Mouse (Mus musculus) Patski (cell line): ENCODE results near the gene Slc25a48. TPM values are rescaled to one million over a fixed set of nuclear protein-coding genes. Genes with fewer than 3 reads are reported as not detected.

Source experiments
- ATAC-seq: fragments of 100-300 bp; one replicate; pipeline ENCODE4 v1.8.0; 2021
- CTCF ChIA-PET: fragments of 350-600 bp; sonication (Branson Sonifier 250); formaldehyde crosslinking; loops from one replicate; lab custom pipeline; 2022; ENCODE audit warnings: inconsistent platforms; lab: Charles Lee
- POLR2A ChIA-PET: fragments of 350-600 bp; sonication (Branson Sonifier 250); formaldehyde crosslinking; loops from one replicate; lab custom pipeline; 2022; ENCODE audit warnings: antibody characterized with exemption, inconsistent platforms; lab: Charles Lee
- DNase-seq: peaks from one replicate; pipeline ENCODE4 v3.0.0-alpha.2; 2011; ENCODE audit warnings: low read depth, low spot score
- H3K27me3 ChIP-seq: fragments of 371-371 bp; one replicate; pipeline ENCODE4 v1.5.1; 2021
- CTCF ChIP-seq: fragments of 100-300 bp; IDR thresholded peaks from one replicate; pipeline ENCODE4 v1.5.1; 2021
- in situ Hi-C: fragments of 300-500 bp; cut with MboI; formaldehyde crosslinking; loops from 3 replicates; pipeline ENCODE4 v1.11.1; 2018; ENCODE audit warnings: low pct_unique_long_range_greater_than_20kb, mixed read lengths
- polyA plus RNA-seq: library from polyadenylated mRNA; unstranded; gene quantifications from one replicate; pipeline ENCODE4 v1.2.3, GENCODE M21; 2021

The Slc25a48 gene
- polyA plus RNA-seq, 1 experiment from 2014 or later: 1.1 TPM

DNA sequence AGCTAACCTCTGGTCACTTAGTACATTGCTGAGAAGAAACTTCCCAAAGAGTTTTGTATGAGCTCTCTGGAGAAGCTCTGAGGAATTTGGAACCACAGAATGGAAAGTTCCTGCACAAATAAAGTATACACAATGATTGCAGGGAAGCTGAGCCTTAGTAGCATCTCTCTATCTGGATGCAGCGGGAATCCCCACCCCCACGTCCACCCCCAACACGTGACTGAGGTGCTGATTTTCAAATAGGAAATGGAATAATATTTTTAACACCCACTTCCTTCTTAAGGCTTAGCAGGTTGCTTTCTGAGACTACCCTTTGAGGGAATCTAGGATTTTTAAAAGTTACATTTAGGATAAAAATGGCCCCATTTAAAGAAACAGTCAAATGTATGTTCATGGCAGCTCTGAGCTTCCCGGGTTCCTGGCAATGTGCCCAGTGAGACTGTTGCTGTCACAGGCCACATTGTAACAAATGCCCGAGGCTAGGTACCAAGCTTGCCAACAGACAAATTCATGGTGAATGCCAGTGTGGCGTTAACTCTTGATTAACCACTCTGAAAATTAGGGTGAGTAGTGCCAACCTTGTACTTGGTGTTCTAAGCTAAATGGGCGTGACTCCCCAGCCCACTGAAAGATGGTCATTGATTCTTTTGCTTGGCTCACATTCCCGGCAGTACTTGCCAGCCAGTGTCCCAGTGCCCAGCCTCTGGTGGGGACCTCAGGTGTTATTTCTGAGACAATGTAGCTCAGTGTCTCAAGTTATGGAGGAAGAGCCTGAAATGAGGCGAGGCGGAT, 11.3 kb downstream of the Slc25a48 start:
- ChIA-PET CTCF (interaction anchor here (0.8 kb wide), 1 partner anchor 170 kb away, joined by 3 read pairs; no protein-coding TSS in a partner anchor), POLR2A (no interaction called here)
- TF ChIP-seq CTCF: no peak
- ATAC-seq (peak; percentile 40), DNase-seq (no peak)
- in situ Hi-C loops: no loop called here
- no peaks in the 10 kb centered on the region for H3K27me3 ChIP-seq

DNA sequence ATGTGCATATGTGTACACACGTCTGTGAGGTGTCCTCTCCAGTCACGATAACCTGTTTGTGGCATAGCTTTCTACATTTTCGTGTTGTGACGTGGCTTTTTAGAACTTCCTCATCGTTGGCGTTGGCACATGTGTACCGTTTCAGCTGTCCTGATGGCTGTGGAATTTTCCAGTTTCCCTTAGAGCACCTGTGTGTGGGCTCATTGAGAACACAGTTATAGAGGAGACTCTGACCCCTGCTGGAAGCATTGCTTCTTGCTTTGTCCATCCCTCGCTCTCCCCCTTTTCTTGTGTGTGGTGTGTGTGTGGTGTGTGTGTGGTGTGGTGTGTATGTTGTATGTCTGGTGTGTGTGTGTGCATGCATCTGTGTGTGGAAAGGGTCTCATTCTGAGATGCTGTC, 11.9 kb downstream of the Slc25a48 start:
- CTCF ChIA-PET: no interaction called here
- in situ Hi-C loops: no loop called here
- DNase-seq (no peak), ATAC-seq (peak; percentile 54)
- POLR2A ChIA-PET: no interaction called here
- no peaks in the 10 kb centered on the region for H3K27me3 ChIP-seq
- TF ChIP-seq CTCF: peak; percentile 48

DNA sequence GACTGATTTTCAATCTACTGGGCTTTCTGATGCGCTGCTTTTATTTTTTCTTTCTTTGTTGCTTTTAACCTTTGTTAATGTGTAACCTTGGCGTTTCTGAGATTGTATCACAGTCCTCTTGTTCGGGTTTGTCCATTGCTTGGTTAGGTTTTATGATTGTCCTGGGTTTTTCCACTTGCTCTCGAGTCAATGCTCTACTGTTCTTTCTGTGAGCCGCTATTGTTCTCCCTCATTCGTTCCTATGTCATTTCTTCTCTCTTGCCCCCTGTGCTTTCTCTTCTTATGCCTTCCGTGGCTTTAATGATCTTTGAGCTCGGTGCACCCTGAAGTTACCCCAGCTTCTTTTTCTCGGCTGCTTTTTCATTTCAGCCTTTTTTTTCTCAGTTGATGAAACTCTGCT, 19.8 kb downstream of the Slc25a48 start:
- in situ Hi-C loops: no loop called here
- POLR2A ChIA-PET: no interaction called here
- no peaks in the 10 kb centered on the region for H3K27me3 ChIP-seq
- ATAC-seq (peak; percentile 39), DNase-seq (no peak)
- CTCF ChIA-PET: interaction anchor here (1.1 kb wide), 1 partner anchor 15 kb away, joined by 3 read pairs; no protein-coding TSS in a partner anchor
- TF ChIP-seq CTCF: no peak

DNA sequence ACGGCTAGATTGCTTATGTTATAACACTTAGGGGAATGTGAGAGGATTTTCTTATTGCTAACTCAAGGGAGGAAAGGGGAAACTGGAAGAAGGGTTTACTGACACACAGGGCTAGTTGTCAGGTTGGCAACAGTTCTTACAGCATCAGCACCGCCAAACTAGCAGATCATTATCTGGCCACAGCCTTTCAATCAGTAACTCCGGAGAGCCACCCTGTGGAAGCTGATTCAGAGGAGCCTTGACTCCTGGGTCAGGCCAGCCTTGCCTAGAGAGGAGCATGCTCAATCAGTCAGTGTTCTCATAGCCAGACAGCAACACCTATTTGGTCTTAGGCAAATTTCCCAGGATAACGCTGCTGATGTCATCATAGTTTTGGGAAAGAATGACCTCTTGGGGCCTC, 23.3 kb downstream of the Slc25a48 start:
- in situ Hi-C loops: no loop called here
- TF ChIP-seq CTCF: no peak
- ChIA-PET POLR2A (no interaction called here), CTCF (interaction anchor here (0.7 to 1.4 kb wide), 2 partner anchors 12 to 28 kb away, joined by 3 read pairs; no protein-coding TSS in a partner anchor)
- H3K27me3 ChIP-seq: no peaks in the 10 kb centered on the region
- ATAC-seq: no peak
- DNase-seq: no peak

DNA sequence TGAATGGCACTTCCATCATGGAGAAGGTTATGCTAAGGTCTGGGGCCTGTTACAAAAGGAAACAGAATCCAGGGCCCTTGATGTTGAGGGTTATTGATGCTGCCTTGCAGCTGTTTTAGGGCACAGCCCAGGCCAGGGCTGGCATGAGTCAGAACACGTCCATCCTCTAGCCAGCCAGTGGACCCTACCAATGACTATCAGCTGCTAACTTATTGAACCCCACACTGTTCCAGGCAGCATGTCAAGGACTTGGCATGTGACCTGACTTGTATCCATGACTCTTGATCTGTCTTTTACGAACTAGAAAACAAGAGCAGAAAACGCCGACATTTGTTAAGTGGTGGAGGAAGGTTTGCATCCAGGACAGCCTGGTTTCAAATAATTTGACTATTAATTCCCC, 24.6 kb downstream of the Slc25a48 start:
- in situ Hi-C loops: no loop called here
- no peak for TF ChIP-seq CTCF

DNA sequence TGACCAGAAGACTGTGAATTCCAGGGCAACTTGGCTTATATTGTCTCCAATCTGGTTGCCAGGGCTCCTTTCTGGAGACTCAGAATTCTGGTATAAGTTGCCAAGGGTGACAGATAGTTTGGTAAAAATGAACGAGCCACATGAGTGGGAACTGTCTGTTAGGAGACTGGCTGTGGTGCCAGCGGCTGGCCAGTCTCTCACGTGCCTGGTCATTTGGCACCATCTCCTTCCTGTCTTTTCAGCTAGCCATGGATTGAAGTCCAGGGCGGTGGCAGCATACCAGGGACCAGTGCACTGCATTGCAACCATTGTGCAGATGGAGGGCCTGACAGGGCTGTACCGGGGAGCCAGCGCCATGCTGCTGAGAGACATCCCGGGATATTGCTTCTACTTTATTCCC, 25.1 kb downstream of the Slc25a48 start:
- ATAC-seq: no peak
- in situ Hi-C loops: no loop called here

More for the DNA sequence above, 24.6 kb downstream of the Slc25a48 start:
- POLR2A ChIA-PET: interaction anchor here (0.6 kb wide), 1 partner anchor 28 kb away, joined by 4 read pairs; no protein-coding TSS in a partner anchor
- CTCF ChIA-PET: no interaction called here
- DNase-seq: no peak
- ATAC-seq: no peak
- H3K27me3 ChIP-seq: no peaks in the 10 kb centered on the region

DNA sequence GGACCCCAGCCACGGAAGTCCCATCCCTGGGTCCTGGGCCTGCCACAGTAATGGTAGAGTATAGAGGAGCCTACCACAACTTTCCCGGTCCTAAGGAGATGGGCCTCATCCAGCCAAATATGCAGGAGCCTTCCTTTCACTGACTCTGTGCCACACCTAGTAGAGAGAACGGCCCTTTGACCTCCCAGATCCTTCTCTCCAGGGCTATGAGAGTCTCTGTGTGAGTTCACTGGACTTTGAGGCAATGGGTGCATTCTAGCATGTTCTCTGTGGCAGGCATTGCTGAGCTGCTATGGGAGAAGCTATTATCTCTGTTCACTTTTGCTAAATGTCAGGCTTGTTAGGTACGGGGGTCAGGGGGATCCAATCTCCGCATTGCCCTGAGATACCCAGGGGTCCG, 25.6 kb downstream of the Slc25a48 start:
- ATAC-seq (no peak), DNase-seq (no peak)
- in situ Hi-C loops: no loop called here
- ChIA-PET POLR2A (no interaction called here), CTCF (no interaction called here)
- no peaks in the 10 kb centered on the region for H3K27me3 ChIP-seq
- TF ChIP-seq CTCF: no peak

More for the DNA sequence above, 25.1 kb downstream of the Slc25a48 start:
- ChIA-PET POLR2A (no interaction called here), CTCF (no interaction called here)
- TF ChIP-seq CTCF: no peak
- no peaks in the 10 kb centered on the region for H3K27me3 ChIP-seq
- DNase-seq: no peak

DNA sequence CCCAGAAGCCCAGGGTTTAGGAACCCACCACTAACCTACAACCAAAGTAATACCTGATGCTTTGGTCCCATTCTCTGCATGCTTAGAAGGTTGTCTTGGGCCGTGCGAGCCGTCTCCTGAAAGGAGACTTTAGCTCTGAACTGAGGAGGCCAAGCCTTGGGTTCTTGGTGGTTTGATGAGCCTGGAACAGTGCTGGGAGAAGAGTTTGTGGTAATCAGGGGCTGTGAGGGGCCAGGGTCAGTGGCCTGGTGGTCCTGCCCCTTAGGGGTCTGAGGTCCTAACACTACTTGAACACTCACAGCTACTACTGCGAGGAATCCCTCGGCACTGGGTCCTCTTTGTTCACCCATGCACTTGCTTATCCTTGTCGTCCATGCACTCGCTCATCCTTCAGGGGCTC, 29.6 kb downstream of the Slc25a48 start:
- in situ Hi-C loops: no loop called here
- CTCF ChIA-PET: interaction anchor here (1.3 kb wide), 1 partner anchor 89 kb away, joined by 3 read pairs; no protein-coding TSS in a partner anchor

DNA sequence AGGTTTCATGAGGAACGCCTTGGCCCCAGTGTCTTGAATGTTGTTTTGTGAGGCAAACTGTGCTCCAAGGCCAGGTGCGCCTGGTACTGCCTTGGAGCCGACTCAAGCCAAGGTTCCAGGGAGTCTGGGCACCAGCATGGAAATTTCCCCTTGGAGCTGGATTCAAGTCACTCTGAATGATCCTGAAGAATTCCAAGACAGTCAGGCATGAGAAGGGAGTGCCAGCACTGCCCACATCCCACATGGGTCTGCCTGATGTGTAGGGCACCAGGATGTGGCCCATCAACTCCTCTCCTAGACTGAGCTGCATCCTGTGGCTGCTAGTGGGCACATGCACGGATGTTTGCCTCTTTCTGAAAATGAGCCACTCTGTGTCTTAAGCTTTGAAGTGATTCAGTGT, 30.4 kb downstream of the Slc25a48 start:
- no peak for ATAC-seq
- no peak for TF ChIP-seq CTCF
- no peaks in the 10 kb centered on the region for H3K27me3 ChIP-seq
- DNase-seq: no peak
- ChIA-PET CTCF (interaction anchor here (0.9 to 1.3 kb wide), 2 partner anchors 88 to 305 kb away, joined by 3 read pairs; no protein-coding TSS in a partner anchor), POLR2A (interaction anchor here (0.6 kb wide), 1 partner anchor 9 kb away, joined by 5 read pairs; no protein-coding TSS in a partner anchor)
- in situ Hi-C loops: no loop called here

More for the DNA sequence above, 29.6 kb downstream of the Slc25a48 start:
- H3K27me3 ChIP-seq: no peaks in the 10 kb centered on the region
- TF ChIP-seq CTCF: no peak
- DNase-seq (no peak), ATAC-seq (no peak)
- POLR2A ChIA-PET: no interaction called here

DNA sequence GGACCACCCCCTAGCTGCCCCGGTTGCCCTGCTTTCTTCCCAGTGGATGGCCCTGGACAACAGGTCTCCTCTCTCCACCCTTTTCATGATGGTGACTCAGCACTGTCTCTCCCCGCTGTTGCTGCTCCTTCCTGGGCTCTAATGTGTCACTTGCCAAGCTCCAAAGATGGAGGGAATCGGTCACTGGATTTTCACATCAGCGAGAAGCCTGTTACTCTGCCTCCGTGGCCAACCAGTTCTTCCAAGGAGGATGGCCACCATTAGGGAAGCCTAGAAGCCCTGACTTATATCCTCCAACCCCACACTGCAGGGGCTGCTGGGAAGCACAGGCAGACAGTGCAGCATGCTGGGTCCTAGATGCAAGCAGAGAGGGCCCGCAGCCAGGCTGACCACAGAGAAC, 33.1 kb downstream of the Slc25a48 start:
- ChIA-PET CTCF (interaction anchor here (1.2 to 1.7 kb wide), 2 partner anchors 82 to 187 kb away, joined by 3 to 4 read pairs; no protein-coding TSS in a partner anchor), POLR2A (no interaction called here)
- no peak for TF ChIP-seq CTCF
- H3K27me3 ChIP-seq: no peaks in the 10 kb centered on the region
- in situ Hi-C loops: loop anchor here (5.0 to 10.0 kb wide), 3 partner anchors 171 to 794 kb away; no protein-coding TSS in a partner anchor
- no peak for DNase-seq
- ATAC-seq: no peak

DNA sequence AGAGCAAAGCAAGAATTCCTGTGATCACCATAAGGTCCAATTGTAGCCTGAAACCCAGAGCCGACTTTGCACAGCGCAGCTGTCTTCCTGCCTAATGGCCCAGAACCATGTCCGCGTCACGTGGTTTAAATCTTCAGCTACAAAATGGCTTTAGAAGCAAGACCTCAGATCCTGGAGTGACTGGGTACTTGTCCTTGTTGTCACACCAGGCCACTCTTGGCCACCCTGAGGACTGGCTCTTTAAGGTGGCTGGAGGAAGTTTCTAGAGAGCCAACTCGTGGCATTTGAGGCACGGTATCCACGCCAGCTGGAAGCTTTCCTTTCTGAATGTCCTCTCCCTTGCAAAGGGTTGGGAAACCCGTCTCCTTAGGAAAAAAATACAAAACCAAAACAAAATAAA, 33.8 kb downstream of the Slc25a48 start:
- CTCF ChIA-PET: interaction anchor here (1.2 to 1.7 kb wide), 2 partner anchors 82 to 186 kb away, joined by 3 to 4 read pairs; no protein-coding TSS in a partner anchor
- no peaks in the 10 kb centered on the region for H3K27me3 ChIP-seq
- DNase-seq: no peak
- TF ChIP-seq CTCF: no peak
- POLR2A ChIA-PET: no interaction called here
- ATAC-seq: no peak
- in situ Hi-C loops: loop anchor here (5.0 to 10.0 kb wide), 3 partner anchors 170 to 793 kb away; no protein-coding TSS in a partner anchor
